ENCODE assay signal across 10 mouse cellular contexts in genomic region chr17:84085232-84085631, GRCm38 (mm10).
DNase-seq lines count a peak whose midpoint lies in the region; TF ChIP-seq lines count a peak whose summit lies in the region.
"Had no signal": no experiment of that assay in that cellular context is flagged by ENCODE, and none has a peak within 500 bp of the region (broad histone marks: within the 10 kb centered on the region; RNA-seq: fewer than 3 reads in every experiment).

No protein-coding gene starts in this region.

- DNase-seq in cerebellum, adult 11-12 months, result peak; percentile 11
- no peak for DNase-seq in cerebellum, adult 9-11 months
- no peak for DNase-seq in liver, adult 2 months (ENCODE audit: extremely low read depth, low read depth, low spot score)
- no peak for DNase-seq in liver
- DNase-seq in embryonic facial prominence, embryonic 10.5 days (ENCODE audit: low spot score), result no peak
- no peak for DNase-seq in limb, embryonic 10.5 days (ENCODE audit: low spot score)
- no peak for DNase-seq in spleen, postnatal 36 days (ENCODE audit: low spot score in 2 of 2)
- no peak for DNase-seq in layer of hippocampus, adult 11-12 months (ENCODE audit: low spot score)
- DNase-seq: liver, embryonic 13.5 days had no signal

- H3K9me3 ChIP-seq in embryonic facial prominence, embryonic 10.5 days, result no peaks in the 10 kb centered on the region
- H3K9me3 ChIP-seq in limb, embryonic 10.5 days (replicated peaks), result no peaks in the 10 kb centered on the region
- H3K9me3 ChIP-seq: liver, embryonic 13.5 days had no signal

- peak overlapping the region; percentile 39 for H3K27ac ChIP-seq in liver, adult 2 months (replicated peaks; ENCODE audit: insufficient read depth, low read depth, low read length)
- peak overlapping the region; percentile 60 for H3K27ac ChIP-seq in embryonic facial prominence, embryonic 10.5 days (replicated peaks)
- H3K27ac ChIP-seq in limb, embryonic 10.5 days, result peak overlapping the region; percentile 50; the same call in 1 of the 2 replicates
- H3K27ac ChIP-seq: liver, embryonic 13.5 days had no signal

- no peaks in the 10 kb centered on the region for H3K27me3 ChIP-seq in liver, adult 2 months (ENCODE audit: control insufficient read depth, insufficient read depth, low read length)
- peaks cover 8% of the 10 kb centered on the region; the same call in 1 of the 2 replicates for H3K27me3 ChIP-seq in embryonic facial prominence, embryonic 10.5 days (replicated peaks; ENCODE audit: low read depth, poor library complexity, severe bottlenecking)
- H3K27me3 ChIP-seq in limb, embryonic 10.5 days (ENCODE audit: low read depth, poor library complexity, severe bottlenecking), result no peaks in the 10 kb centered on the region
- H3K27me3 ChIP-seq: liver, embryonic 13.5 days had no signal

- no peaks in the 10 kb centered on the region for H3K79me2 ChIP-seq in liver, adult 2 months (ENCODE audit: control insufficient read depth, insufficient read depth, low read length)

- H3K4me3 ChIP-seq in liver, adult 2 months (ENCODE audit: insufficient read depth, low read depth, low read length), result no peak overlapping the region
- no peak overlapping the region for H3K4me3 ChIP-seq in embryonic facial prominence, embryonic 10.5 days
- no peak overlapping the region for H3K4me3 ChIP-seq in limb, embryonic 10.5 days
- H3K4me3 ChIP-seq: erythroblast, embryonic 14.5 days; liver, embryonic 13.5 days had no signal

- no peak for TF ChIP-seq CTCF in liver, adult 2 months (IDR thresholded peaks at IDR 0.05; ENCODE audit: low read depth, low read length)

- 89% methylated on average over 10 of the region's 10 CpGs for WGBS in liver, adult 2 months
- WGBS in embryonic facial prominence, embryonic 10.5 days, result 90% methylated on average over 10 of the region's 10 CpGs
- WGBS in limb, embryonic 10.5 days, result 90% methylated on average over 10 of the region's 10 CpGs

- no peaks in the 10 kb centered on the region; the same call in 1 of the 2 replicates for H3K4me1 ChIP-seq in liver, adult 2 months (ENCODE audit: control insufficient read depth, insufficient read depth, low read length)
- H3K4me1 ChIP-seq in embryonic facial prominence, embryonic 10.5 days, result peaks cover 50% of the 10 kb centered on the region
- peaks cover 48% of the 10 kb centered on the region for H3K4me1 ChIP-seq in limb, embryonic 10.5 days

- H3K36me3 ChIP-seq in liver, adult 2 months (ENCODE audit: control insufficient read depth, insufficient read depth, low read length), result no peaks in the 10 kb centered on the region
- H3K36me3 ChIP-seq in embryonic facial prominence, embryonic 10.5 days (replicated peaks), result no peaks in the 10 kb centered on the region
- H3K36me3 ChIP-seq in limb, embryonic 10.5 days, result no peaks in the 10 kb centered on the region
- H3K36me3 ChIP-seq: liver, embryonic 13.5 days had no signal

- no peak overlapping the region for H3K9ac ChIP-seq in liver, adult 2 months (ENCODE audit: low read depth, low read length)
- H3K9ac ChIP-seq: liver, embryonic 13.5 days had no signal

- no peak for TF ChIP-seq POLR2A in liver, adult 2 months (IDR thresholded peaks at IDR 0.05; ENCODE audit: extremely low read depth, insufficient read depth, low read length)
